Mouse (Mus musculus) adrenal gland, postnatal 36 days (tissue): ENCODE measurements around the gene Klf11. TPM values are rescaled to one million over a fixed set of nuclear protein-coding genes. Genes with fewer than 3 reads are reported as not detected.
A peak's percentile ranks its signal among the peaks of the same experiment; 100 is the strongest.
"Not testable (repeated sequence)": the region's sequence is repeated elsewhere in the genome, so short reads cannot be mapped to it uniquely, and the experiment has no call there.

Experiments
- DNase-seq, 2 experiments: peaks; one replicate each; pipeline ENCODE4 v3.0.0; 2021; ENCODE audit warnings: mixed read lengths in 1 of 2
- total RNA-seq, 2 experiments: library from RNA; stranded (reverse); gene quantifications; 2 replicates each; pipeline ENCODE4 v1.2.3; 2021

Klf11 gene
- total RNA-seq, 2 experiments from 2014 or later = 12.8 to 14.2 TPM

DNA sequence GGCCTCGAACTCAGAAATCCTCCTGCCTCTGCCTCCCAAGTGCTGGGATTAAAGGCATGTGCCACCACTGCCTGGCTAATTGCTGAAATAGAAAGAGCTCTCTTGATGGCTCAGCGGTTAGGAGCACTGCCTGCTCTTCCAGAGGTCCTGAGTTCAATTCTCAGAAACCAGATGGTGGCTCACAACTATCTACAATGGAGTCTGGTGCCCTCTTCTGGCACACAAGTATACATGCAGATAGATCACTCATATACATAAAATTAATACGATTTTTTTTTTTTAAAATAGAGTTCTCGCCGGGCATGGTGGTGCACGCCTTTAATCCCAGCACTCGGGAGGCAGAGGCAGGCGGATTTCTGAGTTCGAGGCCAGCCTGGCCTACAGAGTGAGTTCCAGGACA is 50.5 kb downstream of the Klf11 start:
- DNase-seq = not testable (repeated sequence)

DNA sequence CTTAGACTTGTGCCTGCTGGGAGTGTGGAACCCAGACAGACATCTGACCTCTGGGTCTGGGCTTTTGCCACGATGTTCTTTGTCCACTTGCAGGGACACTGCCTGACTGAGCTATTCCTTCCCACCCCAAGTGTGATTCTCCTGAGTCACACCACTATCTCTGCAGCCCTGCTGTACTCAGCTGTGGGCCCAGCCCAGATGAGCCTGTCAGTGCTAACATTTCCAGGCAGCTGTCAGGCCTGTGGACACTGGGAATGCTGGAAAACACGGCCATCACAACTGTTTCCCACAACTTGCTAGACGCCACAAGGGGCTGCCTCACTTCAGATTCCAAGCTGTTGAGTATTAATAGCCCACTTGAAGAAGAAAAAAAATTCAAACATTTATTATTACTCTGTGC is 51.9 kb downstream of the Klf11 start:
- no peak for DNase-seq

- peak; percentile 83 to 85 for DNase-seq
Observed at GRCm38 (mm10) chr12:24705502-24706263, 54.6 kb downstream of the Klf11 start.

GRCm38 (mm10) chr12:24706764-24707479 is 55.8 kb downstream of the Klf11 start:
- peak; percentile 29 to 31 for DNase-seq

DNA sequence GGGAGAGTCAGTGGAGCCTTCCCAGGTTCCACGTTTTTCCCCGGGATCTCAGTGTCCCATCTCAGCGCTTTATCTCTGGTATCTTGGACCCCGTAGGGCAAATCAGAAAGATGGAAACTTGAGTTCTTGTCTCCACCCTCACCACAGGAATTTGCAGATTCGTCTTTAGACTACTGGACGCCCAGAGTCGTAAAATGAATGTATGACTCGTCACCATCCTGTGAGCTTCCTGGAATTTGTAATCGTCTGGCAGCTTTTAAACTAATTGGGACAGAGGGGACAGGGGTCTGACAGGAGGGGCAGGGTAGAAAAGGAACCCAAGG is 56.4 kb downstream of the Klf11 start:
- DNase-seq = no peak

DNA sequence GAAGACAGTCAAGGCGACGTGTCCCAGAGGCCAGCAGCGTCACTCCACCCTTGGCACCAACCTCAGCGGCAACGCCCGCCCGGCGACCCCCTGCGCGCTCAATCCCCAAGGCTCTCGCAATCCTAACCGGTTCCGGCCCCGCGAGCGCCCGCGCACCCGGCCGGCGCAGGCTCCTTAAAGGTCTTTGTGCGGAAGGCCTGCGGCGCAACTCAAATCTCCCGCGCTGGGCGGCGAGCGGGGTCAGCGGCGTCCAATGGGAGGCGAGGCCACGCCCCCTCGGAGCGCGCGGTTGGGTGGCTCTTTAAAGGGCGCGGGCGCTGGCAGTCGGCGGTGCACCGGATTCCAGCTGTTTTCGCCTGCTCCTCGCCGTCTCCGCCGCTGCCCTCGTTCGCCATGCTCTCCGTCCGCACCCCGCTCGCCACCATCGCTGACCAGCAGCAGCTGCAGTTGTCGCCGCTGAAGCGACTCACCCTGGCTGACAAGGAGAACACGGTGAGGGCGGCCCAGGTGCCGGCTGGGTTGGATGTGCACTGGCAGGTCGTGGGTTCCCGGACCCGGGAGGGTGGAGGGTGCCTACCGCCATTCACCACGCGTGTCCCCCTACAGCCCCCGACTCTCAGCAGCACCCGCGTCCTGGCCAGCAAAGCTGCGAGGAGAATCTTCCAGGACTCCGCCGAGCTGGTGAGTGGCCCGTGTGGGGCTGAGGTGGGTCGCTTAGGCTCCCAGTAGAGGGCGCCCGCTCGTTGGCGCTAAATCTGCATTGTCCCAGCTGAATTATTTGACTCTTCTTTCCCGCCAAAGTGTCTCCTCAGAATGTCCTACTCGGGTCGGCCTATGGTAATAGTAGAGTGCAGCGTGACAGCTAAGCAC is 57.1 kb downstream of the Klf11 start, which contains the start of gene Rrm2:
Gene Rrm2 (plus strand): TSS at position 288 of the 870 bp plus-strand sequence.
- peak; percentile 96 to 99 for DNase-seq

DNA sequence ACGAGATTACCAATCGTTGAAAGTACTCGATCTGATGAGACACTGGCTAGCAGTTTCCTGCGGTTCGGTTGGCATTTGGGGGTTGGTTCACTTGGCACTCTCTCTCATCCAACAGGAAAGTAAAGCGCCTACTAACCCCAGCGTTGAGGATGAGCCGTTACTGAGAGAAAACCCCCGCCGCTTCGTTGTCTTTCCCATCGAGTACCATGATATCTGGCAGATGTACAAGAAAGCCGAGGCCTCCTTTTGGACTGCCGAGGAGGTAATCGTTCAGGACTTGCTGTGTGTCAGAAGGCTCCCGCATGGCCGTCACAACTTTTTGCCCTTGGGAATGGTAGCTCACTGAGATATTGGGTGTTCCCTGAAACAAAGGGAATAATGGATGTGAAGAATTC is 57.7 kb downstream of the Klf11 start:
- DNase-seq = peak in 1 of 2 experiments; percentile 12

- peak; percentile 21 to 38 for DNase-seq
Observed at GRCm38 (mm10) chr12:24709409-24709808, 58.3 kb downstream of the Klf11 start.

- peak; percentile 47 to 53 for DNase-seq
Observed at GRCm38 (mm10) chr12:24709831-24710508, 58.9 kb downstream of the Klf11 start.

GRCm38 (mm10) chr12:24710672-24711071 is 59.6 kb downstream of the Klf11 start:
- DNase-seq = peak; percentile 24 to 36

Other genes with a start within 250 kb of the Klf11 start
- 10 to 100 TPM; 12.1 to 17.7 TPM for gene Taf1b, start 152.9 kb upstream of the Klf11 start, total RNA-seq
- gene Grhl1, start 79.0 kb upstream of the Klf11 start, total RNA-seq = 1 to 10 TPM in 1 of 2 experiments, under 1 TPM in 1; 0.56 to 1.1 TPM
- 1 to 10 TPM; 1.7 to 2.6 TPM for gene Cys1, start 30.5 kb downstream of the Klf11 start, total RNA-seq
- 10 to 100 TPM; 17.3 to 23.5 TPM for gene Rrm2, start 57.0 kb downstream of the Klf11 start, total RNA-seq
- gene Mboat2, start 179.6 kb downstream of the Klf11 start, total RNA-seq = 10 to 100 TPM; 21.5 to 32.8 TPM